Mouse (Mus musculus): ENCODE data around the gene Pex3. TPM values are rescaled to one million over a fixed set of nuclear protein-coding genes. Genes with fewer than 3 reads are reported as not detected.

The Pex3 gene
- total and polyA plus RNA-seq, 3 experiments = 11.5 to 19.0 (median 16.6) TPM

- no peaks in the 10 kb centered on the region for H3K27me3 ChIP-seq (ENCODE audit: control insufficient read depth, insufficient read depth, low read length)
- no peaks in the 10 kb centered on the region for H3K36me3 ChIP-seq (ENCODE audit: control insufficient read depth, insufficient read depth, low read length)
- WGBS = 79% methylated on average over 1 of the region's 1 CpGs
- H3K9ac ChIP-seq (ENCODE audit: low read depth, low read length) = no peak overlapping the region
- no peak overlapping the region for H3K4me3 ChIP-seq
- TF ChIP-seq EP300 (IDR thresholded peaks at IDR 0.05; ENCODE audit: insufficient read depth, low read depth, low read length) (no peak), POLR2A (IDR thresholded peaks at IDR 0.05; ENCODE audit: insufficient read depth, low read depth, low read length) (no peak), CTCF (IDR thresholded peaks at IDR 0.05) (no peak)
- DNase-seq = no peak
- intact Hi-C loops (cut with DNase I) = loop anchor here (5.0 kb wide), 1 partner anchor 413 kb away; the partner anchor contains the start of gene Hivep2
- H3K27ac ChIP-seq = no peak overlapping the region
- 0 out of 2 replicates have a peak, but pooled peaks cover 2% of the 10 kb centered on the region for H3K79me2 ChIP-seq (replicated peaks; ENCODE audit: control insufficient read depth, insufficient read depth, low read length)
- no peaks in the 10 kb centered on the region; the same call in 1 of the 2 replicates for H3K4me1 ChIP-seq (ENCODE audit: control insufficient read depth, insufficient read depth, low read length)
Observed at GRCm38 (mm10) chr10:13554316-13554715, 1.4 kb upstream of the Pex3 start.

- Histone ChIP-seq H3K27ac (peak overlapping the region; percentile 79), H3K36me3 (ENCODE audit: control insufficient read depth, insufficient read depth, low read length) (no peaks in the 10 kb centered on the region), H3K4me1 (ENCODE audit: control insufficient read depth, insufficient read depth, low read length) (no peaks in the 10 kb centered on the region; the same call in 1 of the 2 replicates), H3K79me2 (replicated peaks; ENCODE audit: control insufficient read depth, insufficient read depth, low read length) (0 out of 2 replicates have a peak, but pooled peaks cover 2% of the 10 kb centered on the region), H3K9ac (ENCODE audit: low read depth, low read length) (peak overlapping the region; percentile 78; the same call in 1 of the 2 replicates), H3K27me3 (ENCODE audit: control insufficient read depth, insufficient read depth, low read length) (no peaks in the 10 kb centered on the region), H3K4me3 (peak overlapping the region; percentile 58)
- DNase-seq = no peak
- TF ChIP-seq POLR2A (IDR thresholded peaks at IDR 0.05; ENCODE audit: insufficient read depth, low read depth, low read length) = no peak
- no peak for TF ChIP-seq CTCF (IDR thresholded peaks at IDR 0.05)
- TF ChIP-seq EP300 (IDR thresholded peaks at IDR 0.05; ENCODE audit: insufficient read depth, low read depth, low read length) = no peak
- intact Hi-C loops (cut with DNase I) = loop anchor here (5.0 kb wide), 1 partner anchor 414 kb away; the partner anchor contains the start of gene Hivep2
- 15% methylated on average over 10 of the region's 10 CpGs for WGBS
Observed at GRCm38 (mm10) chr10:13553498-13553985, 600 bp upstream of the Pex3 start.

- no peaks in the 10 kb centered on the region; the same call in 1 of the 2 replicates for H3K36me3 ChIP-seq (ENCODE audit: control insufficient read depth, insufficient read depth, low read length)
- H3K27me3 ChIP-seq (ENCODE audit: control insufficient read depth, insufficient read depth, low read length) = no peaks in the 10 kb centered on the region
- no peak for DNase-seq
- no peak overlapping the region for H3K4me3 ChIP-seq
- 94% methylated on average over 5 of the region's 5 CpGs for WGBS
- intact Hi-C loops (cut with DNase I) = no loop called here
- TF ChIP-seq POLR2A (IDR thresholded peaks at IDR 0.05; ENCODE audit: insufficient read depth, low read depth, low read length) (no peak), EP300 (IDR thresholded peaks at IDR 0.05; ENCODE audit: insufficient read depth, low read depth, low read length) (no peak), CTCF (IDR thresholded peaks at IDR 0.05) (no peak)
- no peaks in the 10 kb centered on the region for H3K4me1 ChIP-seq (ENCODE audit: control insufficient read depth, insufficient read depth, low read length)
- no peak overlapping the region for H3K27ac ChIP-seq
- no peaks in the 10 kb centered on the region; the same call in 1 of the 2 replicates for H3K79me2 ChIP-seq (replicated peaks; ENCODE audit: control insufficient read depth, insufficient read depth, low read length)
- H3K9ac ChIP-seq (ENCODE audit: low read depth, low read length) = no peak overlapping the region
Observed at GRCm38 (mm10) chr10:13541721-13542120, 11.2 kb downstream of the Pex3 start.

GRCm38 (mm10) chr10:13539769-13540333, 13.1 kb downstream of the Pex3 start:
- no peak overlapping the region for H3K4me3 ChIP-seq
- H3K9ac ChIP-seq (ENCODE audit: low read depth, low read length) = no peak overlapping the region
- H3K36me3 ChIP-seq (ENCODE audit: control insufficient read depth, insufficient read depth, low read length) = peaks cover 6% of the 10 kb centered on the region
- intact Hi-C loops (cut with DNase I) = no loop called here
- WGBS = 87% methylated on average over 7 of the region's 7 CpGs
- H3K4me1 ChIP-seq (ENCODE audit: control insufficient read depth, insufficient read depth, low read length) = no peaks in the 10 kb centered on the region; the same call in 1 of the 2 replicates
- TF ChIP-seq EP300 (IDR thresholded peaks at IDR 0.05; ENCODE audit: insufficient read depth, low read depth, low read length) = no peak
- no peak for TF ChIP-seq CTCF (IDR thresholded peaks at IDR 0.05)
- no peak for TF ChIP-seq POLR2A (IDR thresholded peaks at IDR 0.05; ENCODE audit: insufficient read depth, low read depth, low read length)
- H3K79me2 ChIP-seq (replicated peaks; ENCODE audit: control insufficient read depth, insufficient read depth, low read length) = no peaks in the 10 kb centered on the region
- H3K27me3 ChIP-seq (ENCODE audit: control insufficient read depth, insufficient read depth, low read length) = no peaks in the 10 kb centered on the region
- no peak for DNase-seq
- no peak overlapping the region for H3K27ac ChIP-seq

GRCm38 (mm10) chr10:13536706-13537105, 16.2 kb downstream of the Pex3 start:
- H3K4me1 ChIP-seq (ENCODE audit: control insufficient read depth, insufficient read depth, low read length) = no peaks in the 10 kb centered on the region; the same call in 1 of the 2 replicates
- TF ChIP-seq POLR2A (IDR thresholded peaks at IDR 0.05; ENCODE audit: insufficient read depth, low read depth, low read length) (no peak), EP300 (IDR thresholded peaks at IDR 0.05; ENCODE audit: insufficient read depth, low read depth, low read length) (no peak), CTCF (IDR thresholded peaks at IDR 0.05) (no peak)
- DNase-seq = no peak
- H3K9ac ChIP-seq (ENCODE audit: low read depth, low read length) = no peak overlapping the region
- no peak overlapping the region for H3K27ac ChIP-seq
- intact Hi-C loops (cut with DNase I) = no loop called here
- no peaks in the 10 kb centered on the region for H3K79me2 ChIP-seq (replicated peaks; ENCODE audit: control insufficient read depth, insufficient read depth, low read length)
- H3K4me3 ChIP-seq = no peak overlapping the region
- H3K27me3 ChIP-seq (ENCODE audit: control insufficient read depth, insufficient read depth, low read length) = no peaks in the 10 kb centered on the region
- WGBS = 98% methylated on average over 7 of the region's 7 CpGs
- peaks cover 9% of the 10 kb centered on the region for H3K36me3 ChIP-seq (ENCODE audit: control insufficient read depth, insufficient read depth, low read length)

- Histone ChIP-seq H3K27ac (no peak overlapping the region), H3K4me1 (ENCODE audit: control insufficient read depth, insufficient read depth, low read length) (no peaks in the 10 kb centered on the region; the same call in 1 of the 2 replicates), H3K9ac (ENCODE audit: low read depth, low read length) (no peak overlapping the region), H3K27me3 (ENCODE audit: control insufficient read depth, insufficient read depth, low read length) (no peaks in the 10 kb centered on the region), H3K4me3 (no peak overlapping the region), H3K79me2 (replicated peaks; ENCODE audit: control insufficient read depth, insufficient read depth, low read length) (no peaks in the 10 kb centered on the region), H3K36me3 (ENCODE audit: control insufficient read depth, insufficient read depth, low read length) (peaks cover 9% of the 10 kb centered on the region)
- 24% methylated on average over 3 of the region's 3 CpGs for WGBS
- DNase-seq = peak; percentile 29 to 55
- intact Hi-C loops (cut with DNase I) = no loop called here
- TF ChIP-seq CTCF (IDR thresholded peaks at IDR 0.05) (no peak), EP300 (IDR thresholded peaks at IDR 0.05; ENCODE audit: insufficient read depth, low read depth, low read length) (0 out of 2 replicates have a peak, but pooled peaks have one; percentile 37)
Observed at GRCm38 (mm10) chr10:13534751-13535150, 18.2 kb downstream of the Pex3 start.
